Mouse (Mus musculus) adrenal gland, adult 2 months (tissue): ENCODE data around the gene Pxn. TPM values are rescaled to one million over a fixed set of nuclear protein-coding genes. Genes with fewer than 3 reads are reported as not detected.

ENCODE experiments used
- DNase-seq: peaks from one replicate; pipeline ENCODE4 v3.0.0; 2021
- microRNA-seq, 2 experiments: library from miRNA; unstranded; fragments of <30 nt; microRNA quantifications; one replicate each; pipeline ENCODE4 v1.2.0; 2021
- polyA plus RNA-seq: library from polyadenylated mRNA; depleted of rRNA; stranded (reverse); fragments of >200 nt; gene quantifications from 2 replicates; pipeline ENCODE4 v1.2.3, GENCODE M21; 2012; rRNA removed
- total RNA-seq, 2 experiments: library from RNA; stranded (reverse); gene quantifications; 2 replicates each; pipeline ENCODE4 v1.2.3; 2021

The Pxn gene
- total and polyA plus RNA-seq, 3 experiments, result 39.4 to 67.5 (median 47.2) TPM

DNA sequence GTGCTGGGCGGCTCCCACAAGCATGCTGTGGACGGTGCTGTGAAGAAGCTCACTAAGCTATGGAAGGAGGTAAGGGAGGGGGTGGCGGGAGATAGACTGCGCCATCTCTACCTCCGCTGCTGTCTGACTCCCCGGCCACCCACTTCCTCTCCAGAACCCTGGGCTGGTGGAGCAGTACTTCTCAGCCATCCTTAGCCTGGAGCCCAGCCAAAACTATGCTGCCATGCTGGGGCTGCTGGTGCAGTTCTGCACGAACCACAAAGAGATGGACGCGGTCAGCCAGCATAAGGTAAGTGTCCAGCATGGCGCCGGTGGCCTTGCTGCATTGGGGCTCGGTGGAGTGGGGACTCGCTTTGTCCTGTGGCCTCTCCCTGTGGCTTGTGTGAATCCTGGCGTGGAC, 72.4 kb downstream of the Pxn start:
- no peak for DNase-seq

DNA sequence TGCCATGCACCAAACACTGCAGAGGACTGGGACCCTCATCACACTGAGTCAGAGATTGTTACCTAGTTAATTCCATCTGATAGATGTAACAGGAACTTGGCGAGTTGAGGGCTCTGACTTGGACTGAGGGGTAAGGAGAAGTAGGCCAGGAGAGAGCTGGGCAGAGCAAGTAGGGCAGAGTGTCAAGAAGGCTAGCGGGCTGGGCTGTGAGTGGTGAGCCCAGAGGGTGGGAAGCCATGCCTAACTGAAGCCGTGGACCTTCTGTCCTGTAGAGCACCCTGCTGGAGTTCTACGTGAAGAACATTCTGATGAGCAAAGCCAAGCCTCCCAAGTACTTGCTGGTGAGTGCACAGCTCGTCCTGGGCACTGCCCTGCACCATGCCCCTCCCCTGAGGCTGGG, 72.9 kb downstream of the Pxn start:
- DNase-seq, result no peak

DNA sequence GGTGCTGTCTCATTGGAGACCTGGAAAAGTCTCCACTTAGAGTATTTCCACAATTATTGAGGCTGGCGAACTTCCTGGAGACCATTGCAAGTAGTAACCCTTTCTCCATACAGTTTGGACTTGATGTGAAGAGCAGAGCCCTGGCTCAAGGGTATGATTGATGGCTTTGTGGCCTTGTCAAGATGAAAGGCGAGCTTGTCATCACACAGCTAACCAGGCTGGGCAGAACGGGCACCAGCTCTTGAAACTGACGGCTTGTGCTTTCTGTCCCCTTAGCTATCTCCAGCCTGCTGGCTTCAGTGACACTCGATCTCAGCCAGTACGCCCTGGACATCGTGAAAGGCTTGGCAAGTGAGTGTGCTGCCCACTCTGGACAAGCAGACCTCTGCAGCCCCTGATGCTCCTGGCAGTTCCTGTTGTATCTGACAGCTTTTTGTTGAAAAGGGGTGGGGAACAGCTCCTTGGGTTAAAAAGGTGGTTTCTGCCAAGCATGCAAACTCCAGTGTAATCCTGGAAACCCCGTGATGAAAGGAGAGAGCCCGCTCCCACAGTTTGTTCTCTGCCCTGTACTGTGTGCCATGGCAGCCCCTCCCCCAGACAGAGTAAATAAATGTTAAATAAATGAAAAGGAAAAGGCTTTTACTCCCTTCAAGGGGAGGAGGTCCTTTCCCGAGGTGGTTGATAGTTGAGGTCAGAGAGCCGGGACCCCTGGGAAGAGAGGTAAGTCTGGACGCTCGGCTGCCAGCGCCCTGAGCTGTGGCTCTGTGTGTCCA, 73.9 kb downstream of the Pxn start:
- DNase-seq, result peak; percentile 65

DNA sequence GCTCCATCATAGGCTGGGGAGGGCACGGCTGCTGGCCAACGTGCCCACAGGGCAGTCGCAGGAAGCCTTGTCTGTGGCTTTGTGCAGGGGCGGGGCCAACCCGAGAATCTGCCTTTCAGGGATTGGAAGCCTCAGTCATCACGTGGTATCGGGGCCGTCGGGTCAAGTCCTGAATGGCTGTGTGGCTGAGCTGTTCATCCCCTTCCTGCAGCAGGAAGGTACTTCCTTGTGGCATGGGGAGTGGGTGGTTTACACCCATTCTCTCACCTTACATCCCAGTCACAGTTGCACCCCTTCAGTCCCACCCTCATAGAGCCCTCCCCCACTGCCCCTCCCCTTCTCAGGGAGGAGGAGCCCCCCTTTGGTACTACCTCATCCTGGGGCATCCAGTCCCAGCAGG, 75.2 kb downstream of the Pxn start:
- no peak for DNase-seq

DNA sequence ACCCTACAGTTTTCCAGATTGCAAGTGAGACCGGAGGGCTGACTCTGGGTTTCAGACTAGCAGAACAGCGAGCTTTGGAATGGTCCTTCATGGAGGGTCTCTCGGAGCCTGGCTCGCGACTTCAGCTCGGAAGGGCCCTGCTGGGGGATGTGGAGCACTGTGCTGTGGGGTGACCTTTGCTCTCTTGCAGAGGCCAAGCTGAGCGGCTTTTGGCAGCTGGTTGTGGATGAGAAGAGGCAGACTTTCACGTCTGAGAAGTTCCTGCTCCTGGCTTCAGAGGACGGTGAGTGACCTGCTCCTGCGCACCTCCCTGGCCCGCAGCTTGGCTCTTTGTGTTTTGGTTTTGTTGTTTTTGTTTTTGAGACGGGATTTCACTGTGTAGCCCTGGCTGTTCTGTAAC, 79.1 kb downstream of the Pxn start:
- DNase-seq, result no peak

DNA sequence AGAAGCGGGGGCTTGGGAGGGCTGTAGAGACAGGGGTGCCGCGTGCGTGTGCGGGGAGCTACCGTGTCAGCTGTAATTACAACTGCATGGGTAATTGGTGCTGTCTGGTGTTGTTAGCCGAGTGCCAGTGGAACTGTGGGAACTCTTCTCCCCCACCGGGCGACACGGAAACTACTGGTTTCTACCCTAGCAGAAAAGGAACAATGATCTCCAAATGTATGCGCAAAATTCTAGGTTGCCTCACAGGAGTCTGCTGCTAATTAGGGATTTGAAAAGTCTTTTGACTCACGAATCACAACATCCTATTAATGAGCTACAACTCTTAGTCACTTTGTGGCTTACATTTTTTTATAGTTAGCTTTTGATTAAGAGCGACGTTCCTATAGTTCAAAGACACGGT, 79.7 kb downstream of the Pxn start:
- no peak for DNase-seq

DNA sequence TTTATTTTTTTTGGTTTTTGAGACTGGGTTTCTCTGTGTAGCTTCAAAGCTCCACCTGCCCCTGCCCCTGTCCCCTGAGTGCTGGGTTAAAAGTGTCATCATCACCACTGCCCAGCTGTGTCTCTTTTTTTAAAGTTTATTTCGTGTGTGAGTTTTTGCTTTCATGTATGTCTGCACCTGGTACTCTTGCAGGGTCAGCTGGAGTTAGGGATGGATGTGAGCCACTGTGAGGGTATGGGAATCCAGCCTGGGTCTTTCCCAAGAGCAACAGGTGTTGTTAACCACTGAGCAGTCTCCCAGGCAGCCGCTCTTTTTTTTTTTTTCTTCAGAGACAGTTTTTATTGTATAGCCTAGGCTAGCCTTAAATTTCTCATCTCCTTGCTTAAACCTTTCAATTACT, 80.3 kb downstream of the Pxn start:
- no peak for DNase-seq

DNA sequence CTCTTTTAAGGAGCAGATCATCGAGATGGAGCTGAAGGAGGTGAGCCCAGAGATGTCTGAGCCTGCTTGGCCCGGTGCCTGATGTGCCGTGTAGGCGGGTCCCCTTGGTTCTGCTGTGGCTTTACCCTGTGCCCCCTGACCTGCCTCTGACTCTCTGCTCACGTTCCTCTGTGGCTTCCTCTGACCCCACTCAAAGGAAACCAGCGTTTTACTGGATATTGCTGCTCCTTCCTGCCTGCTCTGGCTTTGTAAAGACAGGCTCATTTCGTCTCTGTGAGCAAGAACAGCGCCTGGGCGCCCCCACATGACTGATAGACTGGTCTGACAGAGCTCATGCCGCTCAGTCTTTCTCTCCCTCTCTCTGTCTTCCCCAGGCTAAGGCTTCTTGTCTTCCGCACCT, 84.6 kb downstream of the Pxn start:
- DNase-seq, result no peak

DNA sequence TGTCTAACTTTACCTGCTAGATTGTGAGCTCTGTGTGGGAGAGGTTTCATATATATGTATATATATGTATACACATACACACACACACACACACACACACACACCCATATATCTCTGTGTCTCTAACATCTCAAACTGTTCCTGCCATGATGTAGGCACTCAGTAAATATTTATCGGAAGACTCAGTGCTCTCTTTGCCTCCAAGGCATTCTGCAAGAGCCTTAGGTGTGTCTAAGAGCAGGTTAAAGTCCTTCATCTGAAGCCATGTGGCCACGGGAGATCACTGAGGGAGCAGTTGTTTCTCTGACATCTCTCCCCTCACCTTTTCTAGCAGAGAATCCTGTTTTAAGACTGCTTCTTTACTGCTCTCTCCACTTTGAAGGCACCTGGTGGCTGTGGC, 85.0 kb downstream of the Pxn start:
- DNase-seq, result no peak

DNA sequence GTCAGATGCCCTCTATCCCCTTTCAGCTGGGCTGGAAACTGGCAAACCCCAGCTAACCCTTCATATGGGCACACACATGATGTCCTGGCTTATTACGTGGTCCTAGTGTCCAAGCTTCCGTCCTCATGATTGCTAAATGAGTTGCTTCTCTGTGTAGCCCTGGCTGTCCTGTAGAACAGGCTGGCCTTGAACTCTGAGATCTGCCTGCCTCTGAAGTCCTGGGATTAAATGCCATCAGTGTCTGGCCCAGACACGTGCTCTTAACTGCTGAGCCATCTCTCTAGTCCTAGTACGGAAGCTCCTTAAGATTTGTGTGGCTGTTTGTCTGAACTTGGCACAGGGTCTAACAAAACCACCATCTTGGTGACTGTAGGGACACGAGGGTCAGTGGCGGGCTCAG, 97.1 kb downstream of the Pxn start:
- DNase-seq, result peak; percentile 50

Small RNA genes within 50 kb of the gene (microRNA-seq; reads per million reads assigned to microRNA genes)
- gene Mir7029, result 0 to 0.44 reads per million in 2 experiments

Other genes starting within 250 kb of the Pxn start
- gene Rnf10, start 233.8 kb upstream of the Pxn start, total RNA-seq, result 100 to 1,000 TPM; 225 to 258 TPM
- gene Rnf10, start 233.8 kb upstream of the Pxn start, polyA plus RNA-seq, result 212 and 287 TPM in 2 replicates
- gene Coq5, start 227.0 kb upstream of the Pxn start, total RNA-seq, result 10 to 100 TPM; 52.5 to 68.0 TPM
- gene Coq5, start 227.0 kb upstream of the Pxn start, polyA plus RNA-seq, result 14.6 and 15.7 TPM in 2 replicates
- gene Dynll1, start 205.7 kb upstream of the Pxn start, total RNA-seq, result 100 to 1,000 TPM; 220 to 347 TPM
- gene Dynll1, start 205.7 kb upstream of the Pxn start, polyA plus RNA-seq, result 38.0 and 45.1 TPM in 2 replicates
- 10 to 100 TPM; 45.8 to 70.1 TPM for gene Srsf9, start 179.5 kb upstream of the Pxn start, total RNA-seq
- 29.1 and 40.4 TPM in 2 replicates for gene Srsf9, start 179.5 kb upstream of the Pxn start, polyA plus RNA-seq
- 10 to 100 TPM; 21.1 to 24.0 TPM for gene Gatc, start 165.5 kb upstream of the Pxn start, total RNA-seq
- 12.2 and 15.4 TPM in 2 replicates for gene Gatc, start 165.5 kb upstream of the Pxn start, polyA plus RNA-seq
- 10 to 100 TPM; 35.1 to 40.0 TPM for gene Triap1, start 165.5 kb upstream of the Pxn start, total RNA-seq
- 7.9 and 8.6 TPM in 2 replicates for gene Triap1, start 165.5 kb upstream of the Pxn start, polyA plus RNA-seq
- 1,000 to 10,000 TPM; 1,468 to 1,603 TPM for gene Cox6a1, start 157.7 kb upstream of the Pxn start, total RNA-seq
- gene Cox6a1, start 157.7 kb upstream of the Pxn start, polyA plus RNA-seq, result 4,255 and 4,504 TPM in 2 replicates
- 10 to 100 TPM; 16.3 to 19.1 TPM for gene Msi1, start 77.1 kb upstream of the Pxn start, total RNA-seq
- 24.0 and 29.5 TPM in 2 replicates for gene Msi1, start 77.1 kb upstream of the Pxn start, polyA plus RNA-seq
- gene Pla2g1b, start 40.4 kb upstream of the Pxn start, total RNA-seq, result not detected
- gene Pla2g1b, start 40.4 kb upstream of the Pxn start, polyA plus RNA-seq, result 7.6 TPM in 1 of 2 replicates, not detected in the other
- gene Sirt4, start 22.0 kb upstream of the Pxn start, total RNA-seq, result 10 to 100 TPM; 15.1 to 28.0 TPM
- 47.4 and 61.7 TPM in 2 replicates for gene Sirt4, start 22.0 kb upstream of the Pxn start, polyA plus RNA-seq
- gene Rplp0, start 52.8 kb downstream of the Pxn start, total RNA-seq, result 100 to 1,000 TPM; 758 to 884 TPM
- 1,163 and 1,198 TPM in 2 replicates for gene Rplp0, start 52.8 kb downstream of the Pxn start, polyA plus RNA-seq
- gene Gcn1l1, start 58.6 kb downstream of the Pxn start, total RNA-seq, result 10 to 100 TPM; 48.6 to 51.1 TPM
- 41.2 and 49.4 TPM in 2 replicates for gene Gcn1l1, start 58.6 kb downstream of the Pxn start, polyA plus RNA-seq
- gene Rab35, start 125.2 kb downstream of the Pxn start, total RNA-seq, result 10 to 100 TPM; 64.2 to 66.2 TPM
- gene Rab35, start 125.2 kb downstream of the Pxn start, polyA plus RNA-seq, result 65.8 and 73.8 TPM in 2 replicates
- 10 to 100 TPM in 1 of 2 experiments, 1 to 10 TPM in 1; 5.4 to 13.2 TPM for gene Bicdl1, start 224.9 kb downstream of the Pxn start, total RNA-seq
- gene Bicdl1, start 224.9 kb downstream of the Pxn start, polyA plus RNA-seq, result 23.7 and 25.3 TPM in 2 replicates